Mouse (Mus musculus): ENCODE results near the gene Gm4064. TPM values are rescaled to one million over a fixed set of nuclear protein-coding genes. Genes with fewer than 3 reads are reported as not detected.
"Not testable (repeated sequence)": the region's sequence is repeated elsewhere in the genome, so short reads cannot be mapped to it uniquely, and the experiment has no call there.

Gene Gm4064
- not detected in 2 replicates for polyA plus RNA-seq (2014; fragmentation: Nextera tagmentation; extraction: Ambion mirVana)

- H3K9me3 ChIP-seq (ENCODE audit: control insufficient read depth, low read length); H3K36me3 ChIP-seq (ENCODE audit: control insufficient read depth, insufficient read depth, low read length); ATAC-seq (ENCODE audit: low read depth); H3K27me3 ChIP-seq (replicated peaks; ENCODE audit: control insufficient read depth, insufficient read depth, low read length); H3K4me3 ChIP-seq (ENCODE audit: low read depth, low read length); H3K4me2 ChIP-seq (ENCODE audit: low read depth, low read length); DNase-seq (ENCODE audit: low spot score); H3K27ac ChIP-seq (replicated peaks; ENCODE audit: low read depth, low read length); H3K9ac ChIP-seq (ENCODE audit: low read depth, low read length); H3K4me1 ChIP-seq (ENCODE audit: control insufficient read depth, insufficient read depth, low read length): not testable (repeated sequence)
- WGBS: no CpG with 5 or more reads among the region's 8 CpGs
These were observed at the start of gene Gm4064 for GRCm38 (mm10) chrY:2796105-2796504. Gm4064 (minus strand) TSS chrY:2796205.

- no CpG with 5 or more reads among the region's 9 CpGs for WGBS
These were observed 34.4 kb upstream of the Gm4064 start, which contains the start of the genes Rbmy and Gm10256 for GRCm38 (mm10) chrY:2830380-2830779. Rbmy (plus strand) TSS chrY:2830680. Gm10256 (plus strand) TSS chrY:2830699.

More at GRCm38 (mm10) chrY:2830380-2830779, 34.4 kb upstream of the Gm4064 start, which contains the start of the genes Rbmy and Gm10256:
- not testable (repeated sequence) for DNase-seq (ENCODE audit: low spot score); ATAC-seq (ENCODE audit: low read depth); H3K4me3 ChIP-seq (ENCODE audit: low read depth, low read length); H3K27ac ChIP-seq (replicated peaks; ENCODE audit: low read depth, low read length); H3K9ac ChIP-seq (ENCODE audit: low read depth, low read length); H3K36me3 ChIP-seq (ENCODE audit: control insufficient read depth, insufficient read depth, low read length); H3K27me3 ChIP-seq (replicated peaks; ENCODE audit: control insufficient read depth, insufficient read depth, low read length); H3K4me1 ChIP-seq (ENCODE audit: control insufficient read depth, insufficient read depth, low read length); H3K9me3 ChIP-seq (ENCODE audit: control insufficient read depth, low read length); H3K4me2 ChIP-seq (ENCODE audit: low read depth, low read length)

Other genes starting within 250 kb of the Gm4064 start
- not detected in 2 replicates for gene H2al2c, start 197.1 kb downstream of the Gm4064 start, polyA plus RNA-seq (2014; fragmentation: Nextera tagmentation; extraction: Ambion mirVana)
- gene Sry, start 132.5 kb downstream of the Gm4064 start, polyA plus RNA-seq (2014; fragmentation: Nextera tagmentation; extraction: Ambion mirVana): not detected in 2 replicates
- not detected in 2 replicates for gene H2al2b, start 75.5 kb downstream of the Gm4064 start, polyA plus RNA-seq (2014; fragmentation: Nextera tagmentation; extraction: Ambion mirVana)
- gene Rbmy, start 34.5 kb upstream of the Gm4064 start, polyA plus RNA-seq (2014; fragmentation: Nextera tagmentation; extraction: Ambion mirVana): not detected in 2 replicates
- gene Gm10256, start 34.5 kb upstream of the Gm4064 start, polyA plus RNA-seq (2014; fragmentation: Nextera tagmentation; extraction: Ambion mirVana): not detected in 2 replicates
- not detected in 2 replicates for gene Gm10352, start 104.8 kb upstream of the Gm4064 start, polyA plus RNA-seq (2014; fragmentation: Nextera tagmentation; extraction: Ambion mirVana)
- not detected in 2 replicates for gene Gm29289, start 136.4 kb upstream of the Gm4064 start, polyA plus RNA-seq (2014; fragmentation: Nextera tagmentation; extraction: Ambion mirVana)

All from embryonic facial prominence, embryonic 14.5 days (tissue).